Mouse (Mus musculus): ENCODE data around the gene Brd3os. TPM values are rescaled to one million over a fixed set of nuclear protein-coding genes. Genes with fewer than 3 reads are reported as not detected.

Gene Brd3os
- total RNA-seq, 4 experiments from 2014 or later = 28.5 to 30.9 (median 28.8) TPM

Small RNAs within 50 kb of the gene (microRNA-seq; reads per million reads assigned to microRNA genes)
- gene Gm24049 (0 reads per million in 2 experiments), gene Mir7578 (0 reads per million in 2 experiments)

Other genes with a start within 250 kb of the Brd3os start
- gene Sardh, start 194.0 kb upstream of the Brd3os start, total RNA-seq (2022) = 10 to 100 TPM in 1 of 4 experiments, 1 to 10 TPM in 3; 8.0 to 12.6 (median 9.3) TPM
- gene Vav2, start 15.3 kb upstream of the Brd3os start, total RNA-seq (2022) = 10 to 100 TPM in 2 of 4 experiments, 1 to 10 TPM in 2; 9.1 to 11.0 (median 9.8) TPM
- 10 to 100 TPM; 37.6 to 44.5 (median 44.0) TPM for gene Brd3, start 65.3 kb downstream of the Brd3os start, total RNA-seq (2022)
- gene Wdr5, start 72.8 kb downstream of the Brd3os start, total RNA-seq (2022) = 10 to 100 TPM; 25.6 to 27.1 (median 26.0) TPM
- gene Rxra, start 234.1 kb downstream of the Brd3os start, total RNA-seq (2022) = 10 to 100 TPM; 23.5 to 28.6 (median 26.1) TPM

Data from left cerebral cortex, adult 8-10 months (tissue).